Mouse (Mus musculus) kidney, embryonic 15.5 days (tissue): Measurements from ENCODE around the gene Mpp2. TPM values are rescaled to one million over a fixed set of nuclear protein-coding genes. Genes with fewer than 3 reads are reported as not detected.

Experiments used
- ATAC-seq: fragments of 200-750 bp; cut with Nextera tagmentation; replicated peaks from 2 replicates; pipeline ENCODE4 v1.8.0; 2017; ENCODE audit warnings: moderate TSS enrichment; ENCODE audit not compliant: low FRiP score
- H3K27ac ChIP-seq: fragments of 300-500 bp; sonication (generic); 2 replicates; pipeline ENCODE4 v1.5.1; 2015; ENCODE audit warnings: mild to moderate bottlenecking, inconsistent platforms
- H3K27me3 ChIP-seq: fragments of 300-500 bp; sonication (generic); 2 replicates; pipeline ENCODE4 v1.6.1; 2015; ENCODE audit warnings: inconsistent platforms
- H3K36me3 ChIP-seq: fragments of 300-500 bp; sonication (generic); 2 replicates; pipeline ENCODE4 v1.6.1; 2015; ENCODE audit warnings: inconsistent platforms
- H3K4me1 ChIP-seq: fragments of 300-500 bp; sonication (generic); 2 replicates; pipeline ENCODE4 v1.6.1; 2015; ENCODE audit warnings: inconsistent platforms
- H3K4me2 ChIP-seq: fragments of 300-500 bp; sonication (generic); 2 replicates; pipeline ENCODE4 v1.6.1; 2015; ENCODE audit warnings: moderate library complexity, mild to moderate bottlenecking, inconsistent platforms
- H3K4me3 ChIP-seq: fragments of 300-500 bp; sonication (generic); replicated peaks from 2 replicates; pipeline ENCODE4 v1.5.1; 2015; ENCODE audit warnings: mild to moderate bottlenecking, inconsistent platforms
- H3K9ac ChIP-seq: fragments of 300-500 bp; sonication (generic); 2 replicates; pipeline ENCODE4 v1.6.1; 2015; ENCODE audit warnings: mild to moderate bottlenecking, inconsistent platforms
- H3K9me3 ChIP-seq: fragments of 300-500 bp; sonication (generic); replicated peaks from 2 replicates; pipeline ENCODE4 v1.6.1; 2016; ENCODE audit warnings: inconsistent platforms
- WGBS: fragments of 180-500 bp; shearing (Covaris S2); methylation state at CpG from one replicate; pipeline ENCODE4 v1.1.7; 2015; ENCODE audit warnings: mixed read lengths; 5-methylcytosine and 5-hydroxymethylcytosine counted together
- polyA plus RNA-seq: library from polyadenylated mRNA; unstranded; fragments of >200 nt; fragmentation: Nextera tagmentation; extraction: Ambion mirVana; gene quantifications from 2 replicates; pipeline ENCODE4 v1.2.1, GENCODE M21; 2015

Mpp2 gene
- polyA plus RNA-seq, 1 experiment from 2014 or later, result 14.0 TPM

GRCm38 (mm10) chr11:102068969-102069368 lies 19.3 kb downstream of the Mpp2 start:
- Histone ChIP-seq H3K4me1 (peaks cover 26% of the 10 kb centered on the region), H3K36me3 (no peaks in the 10 kb centered on the region), H3K9me3 (no peaks in the 10 kb centered on the region), H3K9ac (no peak overlapping the region), H3K27ac (no peak overlapping the region), H3K4me2 (no peak overlapping the region), H3K27me3 (peaks cover 5% of the 10 kb centered on the region; the same call in 1 of the 2 replicates), H3K4me3 (no peak overlapping the region)
- 53% methylated on average over 2 of the region's 2 CpGs for WGBS
- ATAC-seq, result no peak

GRCm38 (mm10) chr11:102063076-102063475 lies 25.2 kb downstream of the Mpp2 start:
- WGBS, result 69% methylated on average over 13 of the region's 13 CpGs
- no peak for ATAC-seq

DNA sequence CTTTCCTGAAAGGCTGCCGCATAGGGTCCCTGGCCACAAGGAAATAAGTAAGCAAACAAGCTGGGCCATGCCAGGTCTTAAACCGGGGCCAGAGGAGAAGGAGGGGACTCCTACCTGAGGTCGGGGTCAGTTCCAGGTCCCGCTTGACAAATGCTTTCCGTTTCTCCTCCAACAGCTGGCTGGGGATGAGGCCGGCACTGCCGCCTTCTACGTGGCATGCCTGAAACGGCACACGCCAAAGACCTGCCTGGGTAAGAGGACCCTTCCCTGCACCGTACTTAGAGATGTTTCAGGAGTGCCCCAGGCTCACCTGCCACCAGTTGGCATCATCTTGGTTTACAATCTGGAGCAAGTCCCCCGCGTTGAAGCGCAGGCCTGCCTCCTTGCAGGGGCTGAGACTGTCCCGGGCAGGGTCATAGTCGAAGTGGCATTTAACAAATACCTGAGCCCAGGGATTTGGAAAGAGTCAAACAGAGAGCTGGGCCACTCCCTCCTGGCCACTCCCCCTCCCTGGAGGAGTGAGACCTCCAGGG lies 26.3 kb downstream of the Mpp2 start:
- Histone ChIP-seq H3K4me3 (no peak overlapping the region), H3K9ac (no peak overlapping the region), H3K4me1 (peaks cover 9% of the 10 kb centered on the region), H3K27me3 (peaks cover 8% of the 10 kb centered on the region), H3K27ac (no peak overlapping the region), H3K36me3 (peaks cover 26% of the 10 kb centered on the region; the same call in 1 of the 2 replicates), H3K9me3 (no peaks in the 10 kb centered on the region), H3K4me2 (peak overlapping the region; percentile 92; the same call in 1 of the 2 replicates)
- WGBS, result 34% methylated on average over 16 of the region's 16 CpGs
- no peak for ATAC-seq

More at GRCm38 (mm10) chr11:102063076-102063475, 25.2 kb downstream of the Mpp2 start:
- no peak overlapping the region for H3K9ac ChIP-seq
- no peaks in the 10 kb centered on the region for H3K9me3 ChIP-seq
- peaks cover 17% of the 10 kb centered on the region for H3K4me1 ChIP-seq
- no peak overlapping the region for H3K4me2 ChIP-seq
- peaks cover 8% of the 10 kb centered on the region for H3K27me3 ChIP-seq
- H3K4me3 ChIP-seq, result no peak overlapping the region
- H3K36me3 ChIP-seq, result peaks cover 26% of the 10 kb centered on the region; the same call in 1 of the 2 replicates
- H3K27ac ChIP-seq, result no peak overlapping the region

DNA sequence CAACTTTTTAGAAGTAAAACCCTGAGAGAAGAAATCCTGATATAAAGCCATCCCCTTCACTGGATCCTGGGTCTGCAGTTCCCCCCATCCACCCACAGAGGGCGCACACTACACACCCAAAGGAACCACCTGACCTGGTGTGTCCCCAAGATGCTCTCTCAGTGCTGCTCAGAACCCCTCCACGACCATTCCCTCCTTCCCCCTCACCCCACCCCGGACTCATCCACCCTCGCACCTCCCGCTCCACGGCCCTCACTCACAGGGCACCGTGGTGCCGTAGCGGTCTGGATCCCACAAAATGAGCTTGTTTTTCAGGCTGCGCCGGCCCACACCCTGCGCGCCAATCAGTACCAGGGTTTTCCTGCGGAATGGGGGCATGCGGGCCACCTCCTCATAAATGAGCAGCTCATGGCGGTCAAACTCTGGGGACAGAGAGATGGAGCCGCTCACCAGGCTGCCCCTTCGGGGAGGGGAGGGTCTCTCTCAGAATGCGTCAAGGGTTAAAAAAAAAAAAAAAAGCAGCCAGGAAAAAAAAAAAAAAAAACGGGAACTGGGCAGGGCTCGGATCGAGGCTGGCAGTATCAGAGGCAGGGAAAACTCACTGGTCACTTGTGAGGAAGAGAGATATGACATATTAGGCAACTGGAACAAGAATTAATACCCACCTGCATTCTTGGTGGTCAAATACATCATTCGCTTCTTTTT lies 26.9 kb downstream of the Mpp2 start:
- H3K4me2 ChIP-seq, result peak overlapping the region; percentile 92
- no peak overlapping the region for H3K27ac ChIP-seq
- H3K9me3 ChIP-seq, result no peaks in the 10 kb centered on the region
- peaks cover 26% of the 10 kb centered on the region; the same call in 1 of the 2 replicates for H3K36me3 ChIP-seq
- ATAC-seq, result peak; percentile 55; the same call in 1 of the 2 replicates
- peaks cover 9% of the 10 kb centered on the region for H3K4me1 ChIP-seq
- WGBS, result 3% methylated on average over 23 of the region's 23 CpGs
- H3K4me3 ChIP-seq, result peak overlapping the region; percentile 45
- H3K9ac ChIP-seq, result peak overlapping the region; percentile 39; the same call in 1 of the 2 replicates
- peaks cover 8% of the 10 kb centered on the region for H3K27me3 ChIP-seq

DNA sequence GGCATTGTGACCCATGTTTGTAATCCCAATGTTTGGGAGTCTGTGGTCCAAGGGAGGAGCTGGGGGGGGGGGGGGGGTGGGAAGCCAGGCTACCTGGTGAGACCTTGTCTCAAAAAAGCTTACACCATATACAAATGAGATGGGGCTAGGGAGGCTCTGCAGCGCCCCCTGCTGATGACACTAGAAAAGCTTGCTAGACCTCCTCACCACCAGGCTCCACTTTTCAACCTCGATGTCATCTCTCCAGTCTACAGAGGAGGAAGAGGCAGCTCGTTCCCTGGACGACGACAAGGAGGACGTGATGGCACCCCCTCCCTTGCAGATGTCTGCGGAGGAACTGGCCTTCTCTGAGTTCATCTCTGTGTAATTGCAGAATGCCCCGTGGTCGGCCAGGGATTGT lies 34.5 kb downstream of the Mpp2 start:
- Histone ChIP-seq H3K9ac (no peak overlapping the region), H3K4me2 (no peak overlapping the region), H3K9me3 (no peaks in the 10 kb centered on the region), H3K36me3 (0 out of 2 replicates have a peak, but pooled peaks cover 2% of the 10 kb centered on the region), H3K4me3 (no peak overlapping the region), H3K4me1 (peaks cover 35% of the 10 kb centered on the region), H3K27ac (no peak overlapping the region), H3K27me3 (no peaks in the 10 kb centered on the region)
- 28% methylated on average over 9 of the region's 9 CpGs for WGBS
- ATAC-seq, result no peak

DNA sequence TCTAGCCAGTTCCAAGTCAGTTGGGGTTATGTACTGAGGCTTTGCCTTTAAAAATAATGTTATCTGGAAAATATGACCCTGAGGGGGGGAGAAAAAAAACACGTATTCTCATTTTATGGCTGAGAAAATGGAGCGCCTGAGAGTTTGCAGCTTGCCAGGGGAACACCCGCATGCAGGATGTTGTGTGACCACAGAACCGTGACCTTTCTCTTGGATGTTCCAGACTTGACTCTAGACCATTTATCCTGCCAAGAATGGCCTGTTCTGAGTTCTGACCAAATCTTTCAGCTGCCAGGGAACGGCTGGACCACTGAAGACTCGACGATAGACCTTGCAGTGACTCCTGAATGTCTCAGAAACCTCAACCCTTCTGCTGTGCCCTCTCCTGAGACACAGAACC lies 35.1 kb downstream of the Mpp2 start:
- Histone ChIP-seq H3K9ac (no peak overlapping the region), H3K36me3 (no peaks in the 10 kb centered on the region), H3K27ac (no peak overlapping the region), H3K4me1 (peaks cover 35% of the 10 kb centered on the region), H3K9me3 (no peaks in the 10 kb centered on the region), H3K4me3 (no peak overlapping the region), H3K4me2 (no peak overlapping the region), H3K27me3 (no peaks in the 10 kb centered on the region)
- ATAC-seq, result no peak
- 33% methylated on average over 7 of the region's 7 CpGs for WGBS

DNA sequence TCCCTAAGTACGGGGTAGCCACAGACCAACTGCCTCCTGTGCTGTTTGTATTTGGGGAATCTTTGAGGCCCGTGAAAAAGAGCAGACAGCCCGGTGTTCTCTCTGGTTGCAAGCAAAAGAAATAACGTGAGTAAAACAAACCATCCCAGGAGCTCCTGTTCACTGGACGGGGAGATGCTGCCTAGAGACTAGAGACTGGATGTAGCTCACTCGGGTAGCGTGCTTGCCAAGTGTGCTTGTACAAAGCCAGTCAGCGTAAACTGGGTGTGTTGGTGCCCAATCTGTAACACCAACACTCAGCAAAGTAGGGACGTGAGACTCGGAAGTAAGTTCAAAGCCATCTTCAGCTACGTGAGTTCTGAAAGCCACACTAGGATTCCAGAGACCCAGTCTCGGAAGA lies 35.6 kb downstream of the Mpp2 start:
- H3K4me1 ChIP-seq, result peaks cover 35% of the 10 kb centered on the region
- no peaks in the 10 kb centered on the region for H3K9me3 ChIP-seq
- H3K27ac ChIP-seq, result peak overlapping the region; percentile 16; the same call in 1 of the 2 replicates
- no peak overlapping the region for H3K4me2 ChIP-seq
- ATAC-seq, result no peak
- 83% methylated on average over 12 of the region's 12 CpGs for WGBS
- H3K27me3 ChIP-seq, result no peaks in the 10 kb centered on the region
- no peak overlapping the region for H3K4me3 ChIP-seq
- H3K9ac ChIP-seq, result no peak overlapping the region
- no peaks in the 10 kb centered on the region for H3K36me3 ChIP-seq

- ATAC-seq, result no peak
- Histone ChIP-seq H3K4me1 (peaks cover 35% of the 10 kb centered on the region), H3K4me2 (0 out of 2 replicates have a peak overlapping the region, but pooled peaks have one; percentile 17), H3K27ac (peak overlapping the region; percentile 16; the same call in 1 of the 2 replicates), H3K4me3 (no peak overlapping the region), H3K36me3 (no peaks in the 10 kb centered on the region), H3K27me3 (no peaks in the 10 kb centered on the region), H3K9me3 (no peaks in the 10 kb centered on the region), H3K9ac (no peak overlapping the region)
- 59% methylated on average over 4 of the region's 4 CpGs for WGBS
These were observed 36.4 kb downstream of the Mpp2 start for GRCm38 (mm10) chr11:102051954-102052353.

DNA sequence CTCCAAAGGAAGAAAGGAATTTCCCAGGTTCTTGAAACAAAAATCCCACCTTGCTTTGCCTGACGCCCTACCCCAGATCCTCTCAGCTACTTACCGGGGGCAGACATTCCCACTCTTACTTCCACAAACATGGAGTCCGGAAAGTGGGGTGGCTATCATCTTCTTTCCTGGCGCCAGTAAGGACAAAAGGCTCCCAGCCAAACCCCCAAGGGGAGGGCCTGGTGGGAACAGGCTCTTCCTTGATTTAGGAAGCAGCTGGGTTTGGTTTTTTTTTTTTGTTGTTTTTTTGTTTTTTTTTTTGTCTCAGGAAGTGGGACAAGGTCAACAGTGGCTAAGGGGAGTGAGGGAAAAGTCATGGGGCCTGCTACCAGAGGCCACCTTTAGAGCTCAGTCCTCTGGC lies 36.8 kb downstream of the Mpp2 start:
- Histone ChIP-seq H3K36me3 (no peaks in the 10 kb centered on the region), H3K4me1 (peaks cover 35% of the 10 kb centered on the region), H3K27ac (peak overlapping the region; percentile 45), H3K9ac (no peak overlapping the region), H3K4me3 (no peak overlapping the region), H3K4me2 (0 out of 2 replicates have a peak overlapping the region, but pooled peaks have one; percentile 17), H3K27me3 (no peaks in the 10 kb centered on the region), H3K9me3 (no peaks in the 10 kb centered on the region)
- 44% methylated on average over 4 of the region's 4 CpGs for WGBS
- ATAC-seq, result no peak

DNA sequence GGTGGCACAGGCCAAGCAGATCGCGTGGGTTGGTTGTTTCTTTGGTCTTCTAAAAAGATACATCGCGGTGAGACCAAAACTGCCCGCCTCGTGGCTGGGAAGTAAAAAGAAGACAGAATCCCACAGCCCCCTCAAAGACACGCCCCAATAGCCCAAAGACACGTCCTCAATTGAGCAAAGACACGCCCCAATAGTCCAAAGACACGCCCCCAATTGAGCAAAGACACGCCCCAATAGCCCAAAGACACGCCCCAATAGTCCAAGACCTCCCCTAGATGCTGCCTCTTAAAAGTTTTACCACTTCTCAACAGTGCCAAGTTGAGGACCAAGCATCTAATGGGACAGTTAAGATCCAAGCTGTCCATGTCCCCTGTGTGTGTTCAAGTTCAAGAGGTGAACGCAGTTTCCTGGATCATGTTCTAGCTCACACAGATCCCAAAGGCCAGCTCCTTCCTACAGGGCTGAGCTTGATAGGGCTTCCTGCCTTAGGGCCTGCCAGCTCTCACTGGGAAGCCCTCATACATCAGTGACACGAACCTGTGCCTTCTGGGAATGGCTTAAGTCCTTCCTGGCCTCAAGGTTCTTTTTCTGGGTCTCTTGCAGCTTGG lies 38.3 kb downstream of the Mpp2 start:
- Histone ChIP-seq H3K27ac (no peak overlapping the region), H3K4me1 (peaks cover 35% of the 10 kb centered on the region), H3K4me2 (no peak overlapping the region), H3K4me3 (no peak overlapping the region), H3K27me3 (no peaks in the 10 kb centered on the region), H3K9ac (no peak overlapping the region), H3K9me3 (peaks cover 9% of the 10 kb centered on the region), H3K36me3 (no peaks in the 10 kb centered on the region)
- 55% methylated on average over 14 of the region's 14 CpGs for WGBS
- no peak; the same call in 1 of the 2 replicates for ATAC-seq

DNA sequence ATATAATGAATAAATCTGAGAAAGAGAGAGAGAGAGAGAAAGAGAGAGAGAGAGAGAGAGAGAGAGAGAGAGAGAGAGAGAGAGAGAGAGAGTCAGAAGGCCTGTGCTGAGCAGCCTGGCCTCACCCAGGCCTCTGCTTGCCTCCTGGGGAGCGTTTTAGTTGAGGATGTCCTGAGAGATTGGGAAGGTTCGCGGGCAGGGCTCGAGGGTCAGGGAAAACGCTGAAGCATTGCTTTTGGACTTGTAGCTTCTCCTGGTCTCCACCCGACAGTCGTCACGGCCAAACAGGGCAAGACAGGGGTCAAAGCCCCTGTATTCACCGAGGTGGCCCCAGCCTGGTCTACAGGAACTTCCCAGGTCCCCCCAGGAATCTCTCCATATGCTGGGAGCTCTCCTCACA lies 41.7 kb downstream of the Mpp2 start:
- Histone ChIP-seq H3K4me2 (no peak overlapping the region), H3K27ac (no peak overlapping the region), H3K4me1 (peaks cover 9% of the 10 kb centered on the region), H3K9ac (no peak overlapping the region), H3K4me3 (no peak overlapping the region), H3K9me3 (peaks cover 9% of the 10 kb centered on the region), H3K36me3 (no peaks in the 10 kb centered on the region), H3K27me3 (no peaks in the 10 kb centered on the region)
- no peak for ATAC-seq
- 84% methylated on average over 9 of the region's 9 CpGs for WGBS

DNA sequence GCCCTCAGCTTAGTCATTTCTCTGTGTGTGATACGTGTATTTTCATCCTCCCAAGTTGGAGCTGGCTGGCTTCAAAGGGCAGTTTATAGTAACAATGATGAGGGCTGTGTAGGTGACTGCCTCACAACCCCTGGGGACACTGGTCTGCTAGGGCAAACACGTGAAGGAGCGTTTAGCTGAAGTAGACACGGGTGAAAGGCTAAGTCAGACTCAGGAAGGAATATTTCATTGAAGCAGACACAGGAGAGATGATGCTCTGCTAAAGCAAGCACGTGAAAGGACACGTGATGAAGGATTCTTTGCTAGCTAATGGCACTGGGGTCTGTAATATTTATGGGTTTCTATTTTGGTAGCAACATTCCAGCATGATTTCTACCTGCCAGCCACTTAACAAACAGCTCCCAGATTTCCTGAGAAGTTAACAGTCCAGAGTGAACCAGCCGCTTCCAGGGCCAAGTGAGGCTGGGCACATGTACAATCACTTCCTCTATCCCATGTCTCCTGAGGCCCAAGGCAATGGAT lies 43.6 kb downstream of the Mpp2 start:
- peaks cover 9% of the 10 kb centered on the region for H3K9me3 ChIP-seq
- H3K4me2 ChIP-seq, result no peak overlapping the region
- no peak overlapping the region for H3K9ac ChIP-seq
- H3K4me1 ChIP-seq, result peaks cover 2% of the 10 kb centered on the region
- H3K4me3 ChIP-seq, result no peak overlapping the region
- WGBS, result 78% methylated on average over 7 of the region's 7 CpGs
- H3K36me3 ChIP-seq, result no peaks in the 10 kb centered on the region
- H3K27ac ChIP-seq, result no peak overlapping the region
- H3K27me3 ChIP-seq, result no peaks in the 10 kb centered on the region
- no peak for ATAC-seq
